Mouse (Mus musculus) adipocyte (in vitro differentiated cells): ENCODE measurements around the gene Rin2.

ENCODE experiments used
- DNase-seq: peaks from one replicate; pipeline ENCODE4 v3.0.0-alpha.2; 2016; ENCODE audit warnings: low spot score

The Rin2 gene

GRCm38 (mm10) chr2:145862206-145862817 lies 187.3 kb downstream of the Rin2 start:
- DNase-seq = peak; percentile 85

GRCm38 (mm10) chr2:145865344-145865743 lies 190.3 kb downstream of the Rin2 start:
- DNase-seq = peak; percentile 54

GRCm38 (mm10) chr2:145866238-145866637 lies 191.2 kb downstream of the Rin2 start:
- no peak for DNase-seq

GRCm38 (mm10) chr2:145866695-145867449 lies 191.9 kb downstream of the Rin2 start:
- no peak for DNase-seq

- no peak for DNase-seq
Measured at GRCm38 (mm10) chr2:145871308-145871707, 196.3 kb downstream of the Rin2 start.

- no peak for DNase-seq
Measured at GRCm38 (mm10) chr2:145872099-145872498, 197.1 kb downstream of the Rin2 start.

- DNase-seq = no peak
Measured at GRCm38 (mm10) chr2:145873953-145874352, 198.9 kb downstream of the Rin2 start.

- no peak for DNase-seq
Measured at GRCm38 (mm10) chr2:145874879-145875482, 200.0 kb downstream of the Rin2 start.

GRCm38 (mm10) chr2:145877191-145877590 lies 202.2 kb downstream of the Rin2 start:
- no peak for DNase-seq

GRCm38 (mm10) chr2:145880887-145881747 lies 206.1 kb downstream of the Rin2 start:
- DNase-seq = peak; percentile 56

- no peak for DNase-seq
Measured at GRCm38 (mm10) chr2:145881932-145882331, 206.9 kb downstream of the Rin2 start.

- peak; percentile 48 for DNase-seq
Measured at GRCm38 (mm10) chr2:145882398-145882797, 207.4 kb downstream of the Rin2 start.

- DNase-seq = no peak
Measured at GRCm38 (mm10) chr2:145884036-145884912, 209.3 kb downstream of the Rin2 start.

- DNase-seq = no peak
Measured at GRCm38 (mm10) chr2:145884913-145885785, 210.1 kb downstream of the Rin2 start.

GRCm38 (mm10) chr2:145887937-145888765 lies 213.1 kb downstream of the Rin2 start:
- peak; percentile 94 for DNase-seq

GRCm38 (mm10) chr2:145888766-145889480 lies 213.9 kb downstream of the Rin2 start:
- no peak for DNase-seq

GRCm38 (mm10) chr2:145890571-145890970 lies 215.6 kb downstream of the Rin2 start:
- no peak for DNase-seq

GRCm38 (mm10) chr2:145893756-145894155 lies 218.7 kb downstream of the Rin2 start:
- DNase-seq = no peak

- DNase-seq = no peak
Measured at GRCm38 (mm10) chr2:145898106-145898505, 223.1 kb downstream of the Rin2 start.
